Comparison of ENCODE assay signal across 15 mouse cellular contexts in genomic region chr5:30107611-30108041, GRCm38 (mm10). TPM values are rescaled to one million over a fixed set of nuclear protein-coding genes. Genes with fewer than 3 reads are reported as not detected.
DNase-seq lines count a peak whose midpoint lies in the region; ATAC-seq lines count a peak whose summit lies in the region.
"Had no signal": no experiment of that assay in that cellular context is flagged by ENCODE, and none has a peak within 500 bp of the region (broad histone marks: within the 10 kb centered on the region; RNA-seq: fewer than 3 reads in every experiment).

No protein-coding gene starts in this region.

- H3K36me3 ChIP-seq in megakaryocyte, embryonic 14.5 days (replicated peaks; ENCODE audit: low read length), result no peaks in the 10 kb centered on the region
- H3K36me3 ChIP-seq in forebrain, embryonic 12.5 days (replicated peaks), result peaks cover 14% of the 10 kb centered on the region
- H3K36me3 ChIP-seq in limb, embryonic 13.5 days, result no peaks in the 10 kb centered on the region
- H3K36me3 ChIP-seq in neural tube, embryonic 15.5 days, result no peaks in the 10 kb centered on the region
- H3K36me3 ChIP-seq: embryonic facial prominence, embryonic 12.5 days had no signal

- peak overlapping the region; percentile 89 for H3K27ac ChIP-seq in forebrain, embryonic 12.5 days
- H3K27ac ChIP-seq in limb, embryonic 13.5 days, result no peak overlapping the region
- H3K27ac ChIP-seq in neural tube, embryonic 15.5 days (replicated peaks), result peak overlapping the region; percentile 81
- H3K27ac ChIP-seq: embryonic facial prominence, embryonic 12.5 days had no signal

- peak overlapping the region; percentile 95 for H3K4me2 ChIP-seq in forebrain, embryonic 12.5 days
- no peak overlapping the region for H3K4me2 ChIP-seq in limb, embryonic 13.5 days (replicated peaks)
- peak overlapping the region; percentile 97 for H3K4me2 ChIP-seq in neural tube, embryonic 15.5 days
- H3K4me2 ChIP-seq: embryonic facial prominence, embryonic 12.5 days had no signal

- peak overlapping the region; percentile 43 for H3K9ac ChIP-seq in forebrain, embryonic 12.5 days
- peak overlapping the region; percentile 19; the same call in 1 of the 2 replicates for H3K9ac ChIP-seq in limb, embryonic 13.5 days
- 0 out of 2 replicates have a peak overlapping the region, but pooled peaks have one; percentile 23 for H3K9ac ChIP-seq in neural tube, embryonic 15.5 days (replicated peaks)
- H3K9ac ChIP-seq: embryonic facial prominence, embryonic 12.5 days had no signal

- H3K9me3 ChIP-seq in megakaryocyte, embryonic 14.5 days, result peaks cover 18% of the 10 kb centered on the region
- no peaks in the 10 kb centered on the region for H3K9me3 ChIP-seq in forebrain, embryonic 12.5 days
- no peaks in the 10 kb centered on the region for H3K9me3 ChIP-seq in limb, embryonic 13.5 days
- H3K9me3 ChIP-seq in neural tube, embryonic 15.5 days (replicated peaks), result no peaks in the 10 kb centered on the region
- H3K9me3 ChIP-seq: embryonic facial prominence, embryonic 12.5 days had no signal

- DNase-seq in c-Kit-positive CD71-positive TER-119-positive erythroid progenitor cells, embryonic 14.5 days (ENCODE audit: low spot score), result no peak
- no peak for DNase-seq in urinary bladder, postnatal 25 days (ENCODE audit: low spot score)
- DNase-seq in cerebellum, postnatal 36 days, result no peak
- DNase-seq: gastrocnemius, postnatal 36 days; heart, postnatal 36 days; liver; right cerebral cortex, adult 18-20 months had no signal

- H3K4me1 ChIP-seq in megakaryocyte, embryonic 14.5 days, result peaks cover 45% of the 10 kb centered on the region
- peaks cover 69% of the 10 kb centered on the region for H3K4me1 ChIP-seq in forebrain, embryonic 12.5 days
- peaks cover 47% of the 10 kb centered on the region for H3K4me1 ChIP-seq in limb, embryonic 13.5 days
- H3K4me1 ChIP-seq in neural tube, embryonic 15.5 days, result peaks cover 68% of the 10 kb centered on the region

- 4% methylated on average over 5 of the region's 5 CpGs for WGBS in forebrain, embryonic 12.5 days
- WGBS in limb, embryonic 13.5 days, result 7% methylated on average over 5 of the region's 5 CpGs
- 2% methylated on average over 5 of the region's 5 CpGs for WGBS in neural tube, embryonic 15.5 days

- H3K27me3 ChIP-seq in megakaryocyte, embryonic 14.5 days (replicated peaks), result peaks cover 96% of the 10 kb centered on the region
- peaks cover 13% of the 10 kb centered on the region for H3K27me3 ChIP-seq in forebrain, embryonic 12.5 days
- peaks cover 95% of the 10 kb centered on the region for H3K27me3 ChIP-seq in limb, embryonic 13.5 days
- H3K27me3 ChIP-seq in neural tube, embryonic 15.5 days (replicated peaks), result peaks cover 5% of the 10 kb centered on the region; the same call in 1 of the 2 replicates

- no peak for ATAC-seq in megakaryocyte, adult 5-6 weeks (ENCODE audit: poor library complexity, severe bottlenecking)
- ATAC-seq in forebrain, embryonic 12.5 days (ENCODE audit: low FRiP score), result no peak
- ATAC-seq in limb, embryonic 13.5 days (ENCODE audit: low FRiP score, low read depth), result no peak
- peak; percentile 16; the same call in 1 of the 2 replicates for ATAC-seq in neural tube, embryonic 15.5 days (ENCODE audit: low FRiP score)

- peak overlapping the region; percentile 14 for H3K4me3 ChIP-seq in megakaryocyte, embryonic 14.5 days (replicated peaks)
- H3K4me3 ChIP-seq in forebrain, embryonic 12.5 days (replicated peaks), result peak overlapping the region; percentile 71
- no peak overlapping the region for H3K4me3 ChIP-seq in limb, embryonic 13.5 days
- H3K4me3 ChIP-seq in neural tube, embryonic 15.5 days (replicated peaks), result peak overlapping the region; percentile 57; the same call in 1 of the 2 replicates

RNA-seq across cellular contexts. Expression of gene 3110082J24Rik, which starts 1.7 kb away (rescaled TPM):
- not detected in 2 replicates for polyA plus RNA-seq in megakaryocyte, embryonic 14.5 days (2012; ENCODE audit: insufficient read depth, low replicate concordance)
- not detected in 2 replicates for total RNA-seq in megakaryocyte, adult 5-6 weeks (2015)
- not detected in 2 replicates for total RNA-seq in megakaryocyte, adult 5-6 weeks (2017)
- 8.0 and 8.3 TPM in 2 replicates for polyA plus RNA-seq in forebrain, embryonic 12.5 days (2016; fragmentation: Nextera tagmentation; extraction: Ambion mirVana)
- polyA plus RNA-seq in limb, embryonic 13.5 days (2015; fragmentation: Nextera tagmentation; extraction: Ambion mirVana), result not detected in 2 replicates
- polyA plus RNA-seq in neural tube, embryonic 15.5 days (2015; fragmentation: Nextera tagmentation; extraction: Ambion mirVana), result 1.8 and 3.1 TPM in 2 replicates
- total RNA-seq: CH12.LX; gastrocnemius, postnatal 36 days; heart, postnatal 36 days; megakaryocyte progenitor cell, adult 5-6 weeks had no signal

RNA-seq across cellular contexts. Expression of gene Garem2, which starts 2.7 kb away (rescaled TPM):
- 0.44 and 0.56 TPM in 2 replicates for polyA plus RNA-seq in megakaryocyte, embryonic 14.5 days (2012; ENCODE audit: insufficient read depth, low replicate concordance)
- not detected in 2 replicates for total RNA-seq in megakaryocyte, adult 5-6 weeks (2015)
- not detected in 2 replicates for total RNA-seq in megakaryocyte, adult 5-6 weeks (2017)
- 22.5 and 24.7 TPM in 2 replicates for polyA plus RNA-seq in forebrain, embryonic 12.5 days (2016; fragmentation: Nextera tagmentation; extraction: Ambion mirVana)
- polyA plus RNA-seq in limb, embryonic 13.5 days (2015; fragmentation: Nextera tagmentation; extraction: Ambion mirVana), result 0.57 and 0.78 TPM in 2 replicates
- polyA plus RNA-seq in neural tube, embryonic 15.5 days (2015; fragmentation: Nextera tagmentation; extraction: Ambion mirVana), result 8.2 and 9.6 TPM in 2 replicates
- total RNA-seq: gastrocnemius, postnatal 36 days; megakaryocyte progenitor cell, adult 5-6 weeks had no signal

RNA-seq across cellular contexts. Expression of gene Tyms, which starts 34.2 kb away (rescaled TPM):
- polyA plus RNA-seq in megakaryocyte, embryonic 14.5 days (2012; ENCODE audit: insufficient read depth, low replicate concordance), result 8.9 and 19.3 TPM in 2 replicates
- 123 and 146 TPM in 2 replicates for total RNA-seq in megakaryocyte, adult 5-6 weeks (2015)
- 91.0 and 114 TPM in 2 replicates for total RNA-seq in megakaryocyte, adult 5-6 weeks (2017)
- polyA plus RNA-seq in forebrain, embryonic 12.5 days (2016; fragmentation: Nextera tagmentation; extraction: Ambion mirVana), result 237 and 241 TPM in 2 replicates
- 282 and 295 TPM in 2 replicates for polyA plus RNA-seq in limb, embryonic 13.5 days (2015; fragmentation: Nextera tagmentation; extraction: Ambion mirVana)
- 40.9 and 93.4 TPM in 2 replicates for polyA plus RNA-seq in neural tube, embryonic 15.5 days (2015; fragmentation: Nextera tagmentation; extraction: Ambion mirVana)

RNA-seq across cellular contexts. Expression of gene Hadha, which starts 47.3 kb away (rescaled TPM):
- polyA plus RNA-seq in megakaryocyte, embryonic 14.5 days (2012; ENCODE audit: insufficient read depth, low replicate concordance), result 31.6 and 38.2 TPM in 2 replicates
- 45.5 and 46.4 TPM in 2 replicates for total RNA-seq in megakaryocyte, adult 5-6 weeks (2015)
- total RNA-seq in megakaryocyte, adult 5-6 weeks (2017), result 119 and 133 TPM in 2 replicates
- 86.8 and 94.8 TPM in 2 replicates for polyA plus RNA-seq in forebrain, embryonic 12.5 days (2016; fragmentation: Nextera tagmentation; extraction: Ambion mirVana)
- polyA plus RNA-seq in limb, embryonic 13.5 days (2015; fragmentation: Nextera tagmentation; extraction: Ambion mirVana), result 129 and 143 TPM in 2 replicates
- 67.2 and 89.6 TPM in 2 replicates for polyA plus RNA-seq in neural tube, embryonic 15.5 days (2015; fragmentation: Nextera tagmentation; extraction: Ambion mirVana)

RNA-seq across cellular contexts. Expression of gene Hadhb, which starts 47.4 kb away (rescaled TPM):
- 5.2 and 30.8 TPM in 2 replicates for polyA plus RNA-seq in megakaryocyte, embryonic 14.5 days (2012; ENCODE audit: insufficient read depth, low replicate concordance)
- total RNA-seq in megakaryocyte, adult 5-6 weeks (2015), result 44.1 and 50.8 TPM in 2 replicates
- total RNA-seq in megakaryocyte, adult 5-6 weeks (2017), result 56.8 and 66.5 TPM in 2 replicates
- polyA plus RNA-seq in forebrain, embryonic 12.5 days (2016; fragmentation: Nextera tagmentation; extraction: Ambion mirVana), result 84.0 and 88.9 TPM in 2 replicates
- 133 and 134 TPM in 2 replicates for polyA plus RNA-seq in limb, embryonic 13.5 days (2015; fragmentation: Nextera tagmentation; extraction: Ambion mirVana)
- polyA plus RNA-seq in neural tube, embryonic 15.5 days (2015; fragmentation: Nextera tagmentation; extraction: Ambion mirVana), result 57.5 and 86.0 TPM in 2 replicates
